Mouse (Mus musculus) Patski (cell line): ENCODE data around the gene Ubald2. TPM values are rescaled to one million over a fixed set of nuclear protein-coding genes. Genes with fewer than 3 reads are reported as not detected.

ENCODE experiments used
- ATAC-seq: fragments of 100-300 bp; one replicate; pipeline ENCODE4 v1.8.0; 2021
- CTCF ChIA-PET: fragments of 350-600 bp; sonication (Branson Sonifier 250); formaldehyde crosslinking; loops from one replicate; lab custom pipeline; 2022; ENCODE audit warnings: inconsistent platforms; lab: Charles Lee
- POLR2A ChIA-PET: fragments of 350-600 bp; sonication (Branson Sonifier 250); formaldehyde crosslinking; loops from one replicate; lab custom pipeline; 2022; ENCODE audit warnings: antibody characterized with exemption, inconsistent platforms; lab: Charles Lee
- DNase-seq: peaks from one replicate; pipeline ENCODE4 v3.0.0-alpha.2; 2011; ENCODE audit warnings: low read depth, low spot score
- H3K27me3 ChIP-seq: fragments of 371-371 bp; one replicate; pipeline ENCODE4 v1.5.1; 2021
- CTCF ChIP-seq: fragments of 100-300 bp; IDR thresholded peaks from one replicate; pipeline ENCODE4 v1.5.1; 2021
- in situ Hi-C: fragments of 300-500 bp; cut with MboI; formaldehyde crosslinking; loops from 3 replicates; pipeline ENCODE4 v1.11.1; 2018; ENCODE audit warnings: low pct_unique_long_range_greater_than_20kb, mixed read lengths
- polyA plus RNA-seq: library from polyadenylated mRNA; unstranded; gene quantifications from one replicate; pipeline ENCODE4 v1.2.3, GENCODE M21; 2021

Gene Ubald2
- polyA plus RNA-seq, 1 experiment from 2014 or later, result 84.7 TPM

DNA sequence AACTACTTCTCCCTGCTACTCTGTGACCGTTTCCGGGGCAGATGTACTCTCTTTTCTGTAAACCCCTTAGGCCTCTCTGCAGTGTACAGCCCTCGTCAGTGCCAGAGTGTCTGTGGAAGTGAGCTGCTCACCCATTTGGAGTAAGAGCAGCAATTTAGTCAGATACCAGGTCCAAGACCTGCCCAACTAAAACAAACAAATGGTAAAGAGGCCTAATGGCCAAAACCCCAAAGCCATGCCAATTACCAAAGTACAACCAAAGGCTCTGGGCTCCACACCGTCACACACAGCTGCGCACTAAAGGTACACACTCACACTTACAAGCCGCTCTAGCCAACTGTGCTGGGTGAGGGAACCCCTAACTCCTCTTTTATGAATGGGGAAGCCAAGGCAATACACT is 42.8 kb downstream of the Ubald2 start:
- in situ Hi-C loops, result no loop called here

DNA sequence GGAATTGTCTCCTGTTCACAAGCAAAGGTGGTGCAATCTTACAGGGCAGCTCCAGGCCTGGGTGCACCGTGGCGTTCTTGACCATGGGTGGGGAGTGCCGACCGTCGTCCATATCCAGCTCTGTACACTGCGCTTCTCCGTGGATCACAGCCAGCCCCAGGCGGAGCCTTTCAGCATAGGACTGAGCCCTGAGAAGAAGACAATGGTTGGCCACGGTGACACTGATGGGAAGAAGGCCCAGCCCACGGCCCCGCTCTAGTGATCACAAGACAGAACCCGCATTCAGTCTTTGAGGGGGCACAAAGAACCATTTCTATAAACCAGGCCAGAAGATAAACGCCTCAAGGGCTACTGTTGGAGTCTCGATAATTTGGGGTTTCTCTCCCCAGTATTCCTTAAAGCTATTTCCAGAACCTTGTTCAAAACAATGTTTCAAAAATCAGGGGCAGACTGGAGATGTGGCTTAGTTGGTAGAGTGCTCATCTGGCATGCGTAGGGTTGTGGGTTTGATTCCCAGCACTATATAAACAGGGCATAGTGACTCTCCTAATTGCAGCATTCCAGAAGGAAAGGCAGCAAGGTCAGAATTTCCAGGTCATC is 43.4 kb downstream of the Ubald2 start:
- CTCF ChIA-PET, result interaction anchor here (0.8 to 1.4 kb wide), 3 partner anchors 11 to 18 kb away, joined by 3 to 9 read pairs (median 3); no protein-coding TSS in a partner anchor
- in situ Hi-C loops, result no loop called here
- no peak for ATAC-seq
- H3K27me3 ChIP-seq, result no peaks in the 10 kb centered on the region
- DNase-seq, result no peak
- TF ChIP-seq CTCF, result no peak
- POLR2A ChIA-PET, result no interaction called here

More for the DNA sequence above, 42.8 kb downstream of the Ubald2 start:
- POLR2A ChIA-PET, result no interaction called here
- no peak for TF ChIP-seq CTCF
- no peak for DNase-seq
- ATAC-seq, result no peak
- H3K27me3 ChIP-seq, result no peaks in the 10 kb centered on the region
- CTCF ChIA-PET, result interaction anchor here (1.1 to 1.4 kb wide), 2 partner anchors 12 to 13 kb away, joined by 3 to 9 read pairs; no protein-coding TSS in a partner anchor

DNA sequence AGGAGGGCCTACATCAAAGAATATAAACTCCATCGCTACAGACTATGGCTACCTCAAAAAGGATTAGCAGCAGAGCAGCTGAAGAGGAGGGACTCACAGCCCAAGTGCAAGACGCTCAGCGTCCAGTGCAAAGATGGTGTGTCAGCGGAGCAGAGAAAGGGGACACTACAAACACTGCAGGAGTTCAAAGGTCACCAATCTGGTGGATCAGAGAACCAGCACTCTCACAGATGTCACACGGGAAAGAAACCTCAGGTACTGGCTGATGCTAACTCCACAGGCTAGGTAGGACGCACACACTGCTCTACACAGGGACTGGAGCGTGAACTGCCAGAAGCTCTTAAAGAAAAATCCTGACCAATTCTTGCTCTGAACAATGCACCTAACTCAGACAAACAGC is 45.1 kb downstream of the Ubald2 start:
- TF ChIP-seq CTCF, result no peak
- ATAC-seq (no peak), DNase-seq (no peak)
- in situ Hi-C loops, result no loop called here
- CTCF ChIA-PET, result interaction anchor here (1.4 kb wide), 1 partner anchor 9 kb away, joined by 5 read pairs; no protein-coding TSS in a partner anchor
- no peaks in the 10 kb centered on the region for H3K27me3 ChIP-seq
- POLR2A ChIA-PET, result no interaction called here

DNA sequence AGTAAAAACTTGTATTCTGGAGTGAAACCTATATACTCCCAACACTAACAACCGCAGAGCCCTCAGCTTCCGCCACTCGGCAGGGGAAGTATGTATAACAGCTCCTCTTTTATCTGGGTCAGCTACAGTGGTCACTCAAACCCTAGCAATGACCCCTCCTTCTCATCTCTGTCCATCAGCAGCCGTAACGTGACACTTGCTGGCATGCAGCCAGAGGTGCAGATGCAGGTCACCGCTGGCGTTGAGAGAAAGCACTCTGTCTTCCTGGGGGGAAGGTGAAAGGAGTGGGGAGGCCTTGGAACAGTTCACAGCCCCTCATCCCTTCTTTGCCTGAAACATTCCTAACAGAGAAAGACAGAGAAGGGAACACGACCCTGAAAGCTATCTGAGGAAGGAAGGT is 45.9 kb downstream of the Ubald2 start:
- ChIA-PET CTCF (interaction anchor here (1.0 to 1.4 kb wide), 2 partner anchors 8 to 17 kb away, joined by 3 to 5 read pairs; no protein-coding TSS in a partner anchor), POLR2A (no interaction called here)
- in situ Hi-C loops, result no loop called here
- ATAC-seq (no peak), DNase-seq (no peak)
- TF ChIP-seq CTCF, result no peak
- no peaks in the 10 kb centered on the region for H3K27me3 ChIP-seq

DNA sequence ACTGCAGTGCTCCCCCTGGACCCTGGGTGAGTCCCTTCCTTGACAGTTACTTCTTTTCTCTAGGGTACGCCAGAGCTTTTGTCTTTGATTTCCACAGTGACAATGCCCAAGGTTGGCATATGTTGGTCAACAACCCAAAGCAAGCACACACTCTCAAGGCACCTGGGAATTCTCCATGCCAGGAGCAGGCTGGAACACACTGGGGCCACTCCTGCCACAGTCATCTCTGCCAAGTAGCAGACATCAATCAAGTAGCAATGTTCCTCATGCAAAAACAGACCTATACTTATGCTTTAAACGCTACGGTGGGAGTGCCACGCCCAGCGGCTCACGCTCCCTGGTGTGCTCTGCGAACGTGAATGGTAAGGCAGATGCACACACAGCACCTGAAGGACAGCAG is 47.1 kb downstream of the Ubald2 start:
- H3K27me3 ChIP-seq, result no peaks in the 10 kb centered on the region
- ATAC-seq, result no peak
- no peak for TF ChIP-seq CTCF
- ChIA-PET POLR2A (no interaction called here), CTCF (no interaction called here)
- DNase-seq, result no peak
- in situ Hi-C loops, result no loop called here

DNA sequence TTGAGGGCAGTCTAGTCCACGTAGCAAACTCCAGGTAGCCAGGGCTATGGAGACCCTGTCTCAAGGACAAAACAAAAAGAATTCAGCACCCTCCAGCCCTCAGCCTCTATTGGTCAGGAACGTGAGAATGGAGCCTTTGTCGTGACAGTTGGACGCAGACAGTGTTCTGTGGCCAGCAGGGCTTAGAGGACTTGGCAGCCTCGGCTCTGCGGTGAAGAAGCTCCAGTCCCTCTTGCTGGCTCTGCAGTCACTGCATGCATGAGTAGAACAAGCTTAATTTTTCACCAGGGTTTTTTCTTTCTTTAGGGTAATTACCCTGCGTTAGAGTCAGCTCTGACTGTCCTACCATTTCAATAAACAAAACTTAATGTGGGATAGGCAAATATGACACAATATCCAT is 47.9 kb downstream of the Ubald2 start:
- H3K27me3 ChIP-seq, result no peaks in the 10 kb centered on the region
- in situ Hi-C loops, result no loop called here

DNA sequence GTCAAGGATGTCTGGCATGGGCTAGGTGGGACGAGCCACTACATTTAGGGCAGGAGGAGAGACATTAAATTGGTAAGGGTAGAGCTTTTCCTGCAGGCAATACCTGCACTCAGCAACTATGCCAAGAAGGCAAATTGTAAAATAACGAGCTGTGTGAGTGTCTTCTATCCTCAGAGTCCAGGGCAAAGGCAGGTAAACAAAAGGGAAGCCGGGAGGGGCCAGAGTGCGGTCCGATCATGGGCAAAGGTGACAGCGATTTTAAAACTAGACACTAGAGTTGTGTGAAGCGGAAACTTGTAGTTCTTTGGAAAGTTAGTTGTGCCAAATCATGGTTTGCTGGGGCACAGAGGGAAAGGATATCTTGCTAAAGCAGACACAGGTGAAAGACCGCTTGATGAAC is 50.4 kb downstream of the Ubald2 start:
- POLR2A ChIA-PET, result no interaction called here
- CTCF ChIA-PET, result no interaction called here
- no peak for DNase-seq
- no peaks in the 10 kb centered on the region for H3K27me3 ChIP-seq
- in situ Hi-C loops, result no loop called here
- no peak for ATAC-seq
- TF ChIP-seq CTCF, result no peak

More for the DNA sequence above, 47.9 kb downstream of the Ubald2 start:
- POLR2A ChIA-PET, result no interaction called here
- DNase-seq (no peak), ATAC-seq (no peak)
- TF ChIP-seq CTCF, result no peak
- CTCF ChIA-PET, result no interaction called here

DNA sequence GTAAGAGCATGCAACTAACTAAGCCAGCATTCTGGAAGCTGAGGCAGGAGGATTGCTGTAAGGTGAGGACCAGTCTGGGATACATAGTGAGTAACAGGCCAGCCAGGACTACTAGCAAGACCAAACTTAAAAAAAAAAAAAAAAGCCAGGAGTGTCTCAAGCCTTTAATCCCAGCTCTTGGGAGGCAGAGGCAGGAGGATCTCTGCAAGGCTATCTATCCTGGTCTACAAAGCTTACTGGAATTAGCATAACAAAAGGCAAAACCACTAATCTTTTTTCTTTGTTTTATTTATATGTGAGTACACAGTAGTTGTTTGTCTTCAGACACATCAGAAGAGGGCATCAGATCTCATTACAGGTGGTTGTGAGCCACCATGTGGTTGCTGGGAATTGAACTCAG is 54.3 kb downstream of the Ubald2 start:
- ChIA-PET CTCF (interaction anchor here (1.0 to 2.3 kb wide), 6 partner anchors 8 to 140 kb away, joined by 3 to 12 read pairs (median 5); no protein-coding TSS in a partner anchor), POLR2A (interaction anchor here (0.6 kb wide), 2 partner anchors 267 to 340 kb away, joined by 3 to 4 read pairs; no protein-coding TSS in a partner anchor)
- in situ Hi-C loops, result no loop called here
- DNase-seq (no peak), ATAC-seq (no peak)
- TF ChIP-seq CTCF, result no peak
- no peaks in the 10 kb centered on the region for H3K27me3 ChIP-seq

Other genes with a start within 250 kb of the Ubald2 start
- 53.6 TPM for gene Ten1, start 235.2 kb upstream of the Ubald2 start, polyA plus RNA-seq
- gene Acox1, start 235.0 kb upstream of the Ubald2 start, polyA plus RNA-seq, result 67.1 TPM
- gene Evpl, start 196.0 kb upstream of the Ubald2 start, polyA plus RNA-seq, result 0.05 TPM
- gene Srp68, start 159.9 kb upstream of the Ubald2 start, polyA plus RNA-seq, result 90.1 TPM
- gene Galr2, start 153.2 kb upstream of the Ubald2 start, polyA plus RNA-seq, result 2.2 TPM
- 63.6 TPM for gene Exoc7, start 126.9 kb upstream of the Ubald2 start, polyA plus RNA-seq
- gene Foxj1, start 98.7 kb upstream of the Ubald2 start, polyA plus RNA-seq, result 8.6 TPM
- 40.5 TPM for gene Rnf157, start 21.1 kb upstream of the Ubald2 start, polyA plus RNA-seq
- gene Qrich2, start 32.1 kb downstream of the Ubald2 start, polyA plus RNA-seq, result 0.35 TPM
- gene Prpsap1, start 60.1 kb downstream of the Ubald2 start, polyA plus RNA-seq, result 104 TPM
- 4.6 TPM for gene Sphk1, start 96.8 kb downstream of the Ubald2 start, polyA plus RNA-seq
- gene Ube2o, start 147.4 kb downstream of the Ubald2 start, polyA plus RNA-seq, result 32.5 TPM
- not detected for gene Aanat, start 152.3 kb downstream of the Ubald2 start, polyA plus RNA-seq
- gene Rhbdf2, start 192.9 kb downstream of the Ubald2 start, polyA plus RNA-seq, result 15.6 TPM
- gene Prcd, start 219.4 kb downstream of the Ubald2 start, polyA plus RNA-seq, result 0.56 TPM
- gene Cygb, start 220.2 kb downstream of the Ubald2 start, polyA plus RNA-seq, result 0.24 TPM